Comparison of ENCODE assay signal across 10 mouse cellular contexts in genomic region chr5:107116821-107117220, GRCm38 (mm10).
DNase-seq lines count a peak whose midpoint lies in the region; ATAC-seq and TF ChIP-seq lines count a peak whose summit lies in the region.
"Had no signal": no experiment of that assay in that cellular context is flagged by ENCODE, and none has a peak within 500 bp of the region (broad histone marks: within the 10 kb centered on the region; RNA-seq: fewer than 3 reads in every experiment).

No protein-coding gene starts in this region.

- peak; percentile 84 to 89 for DNase-seq in heart, adult 18-20 months
- no peak for DNase-seq in heart, embryonic 10.5 days (ENCODE audit: low spot score)
- peak; percentile 86 for DNase-seq in gastrocnemius, adult 18-20 months (ENCODE audit: low spot score)
- peak; percentile 60 to 78 for DNase-seq in heart, postnatal 36 days
- peak; percentile 27 for DNase-seq in lung, postnatal 14 days
- DNase-seq in cerebellum, postnatal 36 days = no peak
- DNase-seq in forebrain, postnatal 0 days = no peak
- DNase-seq: liver, embryonic 13.5 days; midbrain, embryonic 14.5 days had no signal

- H3K4me3 ChIP-seq in heart, embryonic 10.5 days = no peak overlapping the region
- H3K4me3 ChIP-seq in liver, embryonic 12.5 days = no peak overlapping the region
- no peak overlapping the region for H3K4me3 ChIP-seq in forebrain, postnatal 0 days (ENCODE audit: low read depth, low read length)
- H3K4me3 ChIP-seq: liver, embryonic 13.5 days had no signal

- no peaks in the 10 kb centered on the region for H3K9me3 ChIP-seq in heart, embryonic 10.5 days
- no peaks in the 10 kb centered on the region for H3K9me3 ChIP-seq in liver, embryonic 12.5 days (replicated peaks)
- H3K9me3 ChIP-seq in forebrain, postnatal 0 days (ENCODE audit: low read length) = no peaks in the 10 kb centered on the region
- H3K9me3 ChIP-seq: liver, embryonic 13.5 days had no signal

- ATAC-seq in liver, embryonic 12.5 days = no peak
- ATAC-seq in forebrain, postnatal 0 days = no peak

- 84% methylated on average over 3 of the region's 3 CpGs for WGBS in heart, embryonic 10.5 days
- 78% methylated on average over 3 of the region's 3 CpGs for whole genome bisulfite sequencing in liver, embryonic 12.5 days (ENCODE audit: insufficient replicate concordance)
- WGBS in forebrain, postnatal 0 days = 90% methylated on average over 3 of the region's 3 CpGs

- no peaks in the 10 kb centered on the region for H3K27me3 ChIP-seq in heart, embryonic 10.5 days (ENCODE audit: insufficient read depth, poor library complexity, severe bottlenecking)
- H3K27me3 ChIP-seq in liver, embryonic 12.5 days (replicated peaks) = no peaks in the 10 kb centered on the region
- H3K27me3 ChIP-seq in forebrain, postnatal 0 days (ENCODE audit: insufficient read depth, low read length) = no peaks in the 10 kb centered on the region
- H3K27me3 ChIP-seq: liver, embryonic 13.5 days had no signal

- no peak overlapping the region for H3K27ac ChIP-seq in heart, embryonic 10.5 days
- H3K27ac ChIP-seq in liver, embryonic 12.5 days = no peak overlapping the region
- H3K27ac ChIP-seq in forebrain, postnatal 0 days (ENCODE audit: low read depth, low read length) = no peak overlapping the region
- H3K27ac ChIP-seq: liver, embryonic 13.5 days had no signal

- H3K9ac ChIP-seq in liver, embryonic 12.5 days = no peak overlapping the region
- H3K9ac ChIP-seq in forebrain, postnatal 0 days = no peak overlapping the region
- H3K9ac ChIP-seq: liver, embryonic 13.5 days had no signal

- H3K36me3 ChIP-seq in heart, embryonic 10.5 days = peaks cover 38% of the 10 kb centered on the region; the same call in 1 of the 2 replicates
- peaks cover 31% of the 10 kb centered on the region for H3K36me3 ChIP-seq in liver, embryonic 12.5 days
- no peaks in the 10 kb centered on the region for H3K36me3 ChIP-seq in forebrain, postnatal 0 days (ENCODE audit: insufficient read depth)

- intact Hi-C loops in heart, postnatal 36 days (cut with DNase I) = no loop called here

- peaks cover 28% of the 10 kb centered on the region for H3K4me1 ChIP-seq in heart, embryonic 10.5 days
- peaks cover 38% of the 10 kb centered on the region for H3K4me1 ChIP-seq in liver, embryonic 12.5 days
- H3K4me1 ChIP-seq in forebrain, postnatal 0 days (ENCODE audit: insufficient read depth) = no peaks in the 10 kb centered on the region

- TF ChIP-seq CTCF in forebrain, postnatal 0 days (IDR thresholded peaks at IDR 0.05; ENCODE audit: low read depth) = no peak

- no peak overlapping the region for H3K4me2 ChIP-seq in liver, embryonic 12.5 days
- no peak overlapping the region for H3K4me2 ChIP-seq in forebrain, postnatal 0 days (ENCODE audit: low read depth)
- H3K4me2 ChIP-seq: liver, embryonic 13.5 days had no signal

Comparison
In these comparisons a context has a peak if more than half of its experiments do, and no peak if none do; other contexts are left out.
1. DNase-seq: peak in heart, adult 18-20 months (2 of 2), gastrocnemius, adult 18-20 months (single experiment), heart, postnatal 36 days (2 of 2) and lung, postnatal 14 days (single experiment); none in heart, embryonic 10.5 days (single experiment), cerebellum, postnatal 36 days (0 of 2) and forebrain, postnatal 0 days (single experiment).